Mouse (Mus musculus) small intestine, adult 2 months (tissue): Measurements from ENCODE around the gene Oat. TPM values are rescaled to one million over a fixed set of nuclear protein-coding genes. Genes with fewer than 3 reads are reported as not detected.

ENCODE experiments used
- H3K27ac ChIP-seq: fragments of 200-500 bp; 2 replicates; pipeline ENCODE4 v1.5.1; 2012; ENCODE audit warnings: low read depth, low read length, control low read depth, inconsistent platforms; ENCODE audit not compliant: insufficient read depth
- H3K27me3 ChIP-seq: fragments of 200-500 bp; 2 replicates; pipeline ENCODE4 v1.6.1; 2012; ENCODE audit warnings: mild to moderate bottlenecking, moderate library complexity, low read length, inconsistent platforms; ENCODE audit not compliant: control insufficient read depth, insufficient read depth
- H3K36me3 ChIP-seq: fragments of 200-500 bp; 2 replicates; pipeline ENCODE4 v1.6.1; 2012; ENCODE audit warnings: mild to moderate bottlenecking, low read length, control low read depth, inconsistent platforms; ENCODE audit not compliant: control insufficient read depth, insufficient read depth
- H3K4me1 ChIP-seq: fragments of 200-500 bp; 2 replicates; pipeline ENCODE4 v1.6.1; 2012; ENCODE audit warnings: low read length, inconsistent platforms, mixed read lengths; ENCODE audit not compliant: control insufficient read depth, insufficient read depth, insufficient read length
- H3K4me3 ChIP-seq: fragments of 200-500 bp; 2 replicates; pipeline ENCODE4 v1.5.1; 2012; ENCODE audit warnings: low read depth, mild to moderate bottlenecking, control low read depth, inconsistent platforms, low read length, moderate library complexity
- CTCF ChIP-seq: fragments of 200-500 bp; IDR thresholded peaks from 2 replicates; pipeline ENCODE4 v1.5.1; 2012; ENCODE audit warnings: low read depth, mild to moderate bottlenecking, control low read depth, inconsistent platforms, low read length, moderate library complexity, mixed read lengths; ENCODE audit not compliant: insufficient replicate concordance, insufficient read length; ENCODE audit errors: extremely low read depth
- POLR2A ChIP-seq: fragments of 200-500 bp; IDR thresholded peaks from 2 replicates; pipeline ENCODE4 v1.6.1; 2012; ENCODE audit warnings: low read depth, mild to moderate bottlenecking, control low read depth, inconsistent platforms, low read length, moderate library complexity
- WGBS: fragments of 180-500 bp; shearing (Covaris S2); methylation state at CpG from one replicate; pipeline ENCODE4 v1.1.7; 2018; 5-methylcytosine and 5-hydroxymethylcytosine counted together
- polyA plus RNA-seq: library from polyadenylated mRNA; depleted of rRNA; stranded (reverse); fragments of >200 nt; gene quantifications from 2 replicates; pipeline ENCODE4 v1.2.3, GENCODE M21; 2012

Gene Oat
- polyA plus RNA-seq, 1 experiment, result 251 TPM

GRCm38 (mm10) chr7:132589610-132590009, 13.4 kb upstream of the Oat start:
- TF ChIP-seq POLR2A (no peak), CTCF (no peak)
- Histone ChIP-seq H3K27me3 (no peaks in the 10 kb centered on the region), H3K36me3 (no peaks in the 10 kb centered on the region), H3K27ac (peak overlapping the region; percentile 68), H3K4me3 (no peak overlapping the region), H3K4me1 (peaks cover 12% of the 10 kb centered on the region)
- 22% methylated on average over 5 of the region's 5 CpGs for WGBS

DNA sequence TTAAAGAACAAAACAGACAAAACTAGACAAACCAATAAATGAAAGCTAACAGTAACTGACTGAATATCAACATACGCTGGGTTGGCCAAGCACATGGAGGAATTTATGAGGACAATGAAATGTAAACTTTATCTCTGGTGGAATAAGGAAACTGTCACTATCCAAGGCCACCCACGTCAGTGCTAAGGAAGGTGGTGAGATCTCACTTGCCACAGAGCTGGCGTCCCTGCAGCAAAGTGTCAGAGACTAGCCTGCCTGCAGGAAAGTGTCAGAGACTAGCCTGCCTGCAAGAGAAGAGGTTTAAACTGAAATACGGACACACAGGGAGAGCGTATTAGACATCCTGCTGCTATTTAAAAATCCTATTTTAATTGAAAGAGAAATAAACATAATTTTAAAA, 11.0 kb upstream of the Oat start:
- Histone ChIP-seq H3K36me3 (no peaks in the 10 kb centered on the region), H3K27me3 (no peaks in the 10 kb centered on the region), H3K27ac (peak overlapping the region; percentile 44), H3K4me3 (no peak overlapping the region), H3K4me1 (peaks cover 17% of the 10 kb centered on the region)
- WGBS, result 34% methylated on average over 5 of the region's 5 CpGs
- TF ChIP-seq POLR2A (no peak), CTCF (no peak)

- 23% methylated on average over 3 of the region's 3 CpGs for WGBS
- Histone ChIP-seq H3K27ac (0 out of 2 replicates have a peak overlapping the region, but pooled peaks have one; percentile 0), H3K27me3 (no peaks in the 10 kb centered on the region)
These were observed 9.7 kb upstream of the Oat start for GRCm38 (mm10) chr7:132585695-132586491.

GRCm38 (mm10) chr7:132581441-132581840, 5.2 kb upstream of the Oat start:
- H3K27me3 ChIP-seq, result no peaks in the 10 kb centered on the region
- TF ChIP-seq CTCF, result no peak
- no peak for TF ChIP-seq POLR2A
- peaks cover 33% of the 10 kb centered on the region; the same call in 1 of the 2 replicates for H3K4me1 ChIP-seq
- H3K27ac ChIP-seq, result 0 out of 2 replicates have a peak overlapping the region, but pooled peaks have one; percentile 18
- 35% methylated on average over 2 of the region's 2 CpGs for WGBS
- H3K36me3 ChIP-seq, result no peaks in the 10 kb centered on the region
- H3K4me3 ChIP-seq, result no peak overlapping the region

More at GRCm38 (mm10) chr7:132585695-132586491, 9.7 kb upstream of the Oat start:
- Histone ChIP-seq H3K4me3 (no peak overlapping the region), H3K36me3 (no peaks in the 10 kb centered on the region), H3K4me1 (peaks cover 23% of the 10 kb centered on the region)
- TF ChIP-seq POLR2A, result no peak
- no peak for TF ChIP-seq CTCF

DNA sequence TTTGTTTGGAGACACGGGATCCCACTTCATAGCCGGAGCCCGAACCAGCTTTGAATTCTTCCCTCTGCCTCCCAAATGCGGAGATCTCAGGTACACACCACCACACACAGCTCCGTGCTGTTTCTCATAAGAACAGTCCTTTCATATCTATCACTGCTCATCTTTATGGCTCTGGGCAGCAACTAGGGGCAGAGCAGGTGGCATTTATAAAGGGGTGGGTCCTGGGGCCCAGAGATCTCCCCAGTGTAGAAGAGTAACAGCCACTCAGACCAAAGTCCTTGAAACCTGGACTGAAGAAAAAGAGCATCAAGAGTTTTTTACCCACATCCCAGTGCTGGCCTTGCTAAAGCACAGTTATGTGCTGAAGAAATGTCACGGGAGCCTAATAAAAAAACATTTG, 4.3 kb upstream of the Oat start:
- H3K27ac ChIP-seq, result peak overlapping the region; percentile 87
- 18% methylated on average over 6 of the region's 6 CpGs for WGBS
- no peaks in the 10 kb centered on the region for H3K27me3 ChIP-seq

DNA sequence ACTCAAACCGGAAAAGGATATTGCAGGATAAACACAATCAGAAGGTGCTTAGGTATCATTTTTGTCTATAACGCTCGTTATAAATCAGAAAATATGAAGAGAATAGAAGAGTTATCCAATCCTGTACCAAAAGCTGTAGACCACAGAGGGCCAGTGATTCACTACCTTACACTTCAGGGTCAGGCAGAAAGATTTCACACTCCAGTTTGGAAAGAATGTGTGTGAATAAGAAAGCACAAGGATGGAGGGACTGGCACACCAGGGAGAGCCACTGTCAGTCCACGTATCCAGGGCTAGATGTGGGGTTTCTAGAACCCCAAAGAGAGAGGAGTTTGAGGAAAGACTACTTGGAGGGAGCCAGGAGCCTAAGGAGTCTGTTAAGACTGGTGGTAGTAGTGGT, 693 bp upstream of the Oat start:
- H3K4me3 ChIP-seq, result no peak overlapping the region
- no peak for TF ChIP-seq CTCF
- no peak for TF ChIP-seq POLR2A
- WGBS, result 13% methylated on average over 4 of the region's 4 CpGs
- H3K4me1 ChIP-seq, result peaks cover 26% of the 10 kb centered on the region; the same call in 1 of the 2 replicates
- H3K27me3 ChIP-seq, result no peaks in the 10 kb centered on the region
- no peaks in the 10 kb centered on the region for H3K36me3 ChIP-seq
- H3K27ac ChIP-seq, result peak overlapping the region; percentile 90; the same call in 1 of the 2 replicates

More for the DNA sequence above, 4.3 kb upstream of the Oat start:
- Histone ChIP-seq H3K4me1 (peaks cover 33% of the 10 kb centered on the region; the same call in 1 of the 2 replicates), H3K36me3 (no peaks in the 10 kb centered on the region), H3K4me3 (no peak overlapping the region)
- TF ChIP-seq POLR2A (no peak), CTCF (no peak)

- TF ChIP-seq POLR2A (no peak), CTCF (peak; percentile 70)
- peaks cover 18% of the 10 kb centered on the region; the same call in 1 of the 2 replicates for H3K4me1 ChIP-seq
- WGBS, result 0% methylated on average over 13 of the region's 13 CpGs
- peaks cover 1% of the 10 kb centered on the region; the same call in 1 of the 2 replicates for H3K36me3 ChIP-seq
- H3K27ac ChIP-seq, result peak overlapping the region; percentile 36
- no peaks in the 10 kb centered on the region for H3K27me3 ChIP-seq
- peak overlapping the region; percentile 85 for H3K4me3 ChIP-seq
These were observed 575 bp downstream of the Oat start for GRCm38 (mm10) chr7:132575623-132576022.
